Mouse (Mus musculus): ENCODE data around the gene AL732309.1.

Gene AL732309.1

GRCm38 (mm10) chr2:25246183-25247072, at the start of gene AL732309.1:
Gene AL732309.1, minus strand, starts transcription at chr2:25246863.
- DNase-seq: no peak

GRCm38 (mm10) chr2:25293706-25294105, 47.0 kb upstream of the AL732309.1 start:
- no peak for DNase-seq

GRCm38 (mm10) chr2:25292856-25293255, 46.2 kb upstream of the AL732309.1 start:
- peak; percentile 88 for DNase-seq

- DNase-seq: no peak
Measured at GRCm38 (mm10) chr2:25292054-25292544, 45.4 kb upstream of the AL732309.1 start.

- DNase-seq: no peak
Measured at GRCm38 (mm10) chr2:25291184-25292053, 44.8 kb upstream of the AL732309.1 start.

- DNase-seq: no peak
Measured at GRCm38 (mm10) chr2:25290816-25291130, 44.1 kb upstream of the AL732309.1 start.

- no peak for DNase-seq
Measured at GRCm38 (mm10) chr2:25290101-25290815, 43.6 kb upstream of the AL732309.1 start.

- no peak for DNase-seq
Measured at GRCm38 (mm10) chr2:25289651-25290050, 43.0 kb upstream of the AL732309.1 start, which contains the start of gene Lrrc26. Gene Lrrc26, plus strand, starts transcription at chr2:25289915.

GRCm38 (mm10) chr2:25288734-25289345, 42.2 kb upstream of the AL732309.1 start:
- DNase-seq: no peak

GRCm38 (mm10) chr2:25287927-25288649, 41.4 kb upstream of the AL732309.1 start, which contains the start of gene Tmem210:
Gene Tmem210, plus strand, starts transcription at chr2:25288145.
- DNase-seq: no peak

- DNase-seq: no peak
Measured at GRCm38 (mm10) chr2:25286837-25287636, 40.4 kb upstream of the AL732309.1 start.

GRCm38 (mm10) chr2:25286314-25286713, 39.7 kb upstream of the AL732309.1 start:
- DNase-seq: no peak

- DNase-seq: no peak
Measured at GRCm38 (mm10) chr2:25285551-25285950, 38.9 kb upstream of the AL732309.1 start.

- DNase-seq: peak; percentile 92 to 95
Measured at GRCm38 (mm10) chr2:25278928-25279882, 32.5 kb upstream of the AL732309.1 start.

- DNase-seq: no peak
Measured at GRCm38 (mm10) chr2:25273010-25273409, 26.3 kb upstream of the AL732309.1 start.

- no peak for DNase-seq
Measured at GRCm38 (mm10) chr2:25272515-25272914, 25.9 kb upstream of the AL732309.1 start.

- DNase-seq: peak; percentile 99
Measured at GRCm38 (mm10) chr2:25271827-25272511, 25.3 kb upstream of the AL732309.1 start, which contains the start of the genes Ssna1 and Anapc2. Gene Ssna1, minus strand, starts transcription at chr2:25272438. Gene Anapc2, plus strand, starts transcription at chr2:25272478.

- DNase-seq: no peak
Measured at GRCm38 (mm10) chr2:25267746-25268309, 21.2 kb upstream of the AL732309.1 start.

All from B cell, adult 2 months (primary cell).